Mouse (Mus musculus) heart, adult 2 months (tissue): ENCODE data around the gene Ccl17.

Source experiments
- CTCF ChIP-seq: fragments of 200-600 bp; IDR thresholded peaks from 2 replicates; pipeline ENCODE4 v1.8.1; 2022; ENCODE audit warnings: antibody characterized with exemption, mild to moderate bottlenecking, moderate library complexity
- EP300 ChIP-seq: fragments of 200-500 bp; IDR thresholded peaks from 2 replicates; pipeline ENCODE4 v1.6.1; 2011; ENCODE audit warnings: low read depth, low read length, control low read depth; ENCODE audit not compliant: insufficient read depth
- POLR2A ChIP-seq: fragments of 200-500 bp; IDR thresholded peaks from 2 replicates; pipeline ENCODE4 v1.6.1; 2011; ENCODE audit warnings: mild to moderate bottlenecking, low read depth, low read length, control low read depth; ENCODE audit not compliant: insufficient read depth

DNA sequence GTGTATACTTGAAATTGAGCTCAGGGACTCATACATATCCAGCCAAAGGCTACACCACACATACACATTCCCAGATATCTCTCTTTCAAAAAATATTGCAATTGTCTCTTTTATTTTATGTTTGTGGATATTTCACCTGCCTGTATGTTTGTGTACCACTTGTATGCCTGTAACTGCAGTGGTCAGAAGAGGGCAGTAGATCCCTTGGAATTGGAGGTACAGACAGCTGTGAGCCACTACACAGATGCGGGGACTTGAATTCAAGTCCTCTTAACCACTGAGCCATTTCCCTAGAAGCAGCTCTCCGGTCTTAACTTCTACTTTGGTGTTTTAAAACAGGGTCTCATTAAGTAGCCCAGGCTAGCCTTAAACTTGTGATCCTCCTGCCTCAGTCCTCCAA is 15.5 kb upstream of the Ccl17 start:
- 0 out of 2 replicates have a peak, but pooled peaks have one; percentile 5 for TF ChIP-seq CTCF
- no peak for TF ChIP-seq POLR2A
- no peak for TF ChIP-seq EP300
